Mouse (Mus musculus) cerebral cortex, adult 2 months (tissue): ENCODE results near the gene Myo1f.

Source experiments
- WGBS: fragments of 180-500 bp; shearing (Covaris S2); methylation state at CpG from one replicate; pipeline ENCODE4 v1.1.7; 2018; 5-methylcytosine and 5-hydroxymethylcytosine counted together

Gene Myo1f

GRCm38 (mm10) chr17:33584061-33584460, 28.6 kb downstream of the Myo1f start:
- 88% methylated on average over 4 of the region's 4 CpGs for WGBS

- WGBS, result 74% methylated on average over 17 of the region's 17 CpGs
Observed at GRCm38 (mm10) chr17:33586011-33586410, 30.5 kb downstream of the Myo1f start.

GRCm38 (mm10) chr17:33598506-33598905, 43.0 kb downstream of the Myo1f start:
- 88% methylated on average over 5 of the region's 5 CpGs for WGBS

- WGBS, result 82% methylated on average over 8 of the region's 8 CpGs
Observed at GRCm38 (mm10) chr17:33599836-33600475, 44.4 kb downstream of the Myo1f start.

- WGBS, result 84% methylated on average over 3 of the region's 3 CpGs
Observed at GRCm38 (mm10) chr17:33600831-33601230, 45.3 kb downstream of the Myo1f start.

GRCm38 (mm10) chr17:33601947-33602346, 46.4 kb downstream of the Myo1f start:
- 86% methylated on average over 12 of the region's 12 CpGs for WGBS

- 87% methylated on average over 2 of the region's 2 CpGs for WGBS
Observed at GRCm38 (mm10) chr17:33607273-33607672, 51.8 kb downstream of the Myo1f start.

GRCm38 (mm10) chr17:33610548-33610947, 55.0 kb downstream of the Myo1f start:
- WGBS, result 87% methylated on average over 7 of the region's 7 CpGs

GRCm38 (mm10) chr17:33613726-33614125, 58.2 kb downstream of the Myo1f start:
- 89% methylated on average over 5 of the region's 5 CpGs for WGBS

- WGBS, result 94% methylated on average over 3 of the region's 3 CpGs
Observed at GRCm38 (mm10) chr17:33627281-33627680, 71.8 kb downstream of the Myo1f start.

GRCm38 (mm10) chr17:33628621-33629486, 73.3 kb downstream of the Myo1f start, which contains the start of gene Zfp414:
Gene Zfp414 (plus strand): TSS chr17:33629090.
- 3% methylated on average over 34 of the region's 35 CpGs for WGBS

- WGBS, result 63% methylated on average over 12 of the region's 12 CpGs
Observed at GRCm38 (mm10) chr17:33629487-33630125, 74.1 kb downstream of the Myo1f start.

GRCm38 (mm10) chr17:33630171-33630895, 74.8 kb downstream of the Myo1f start:
- WGBS, result 61% methylated on average over 13 of the region's 13 CpGs

GRCm38 (mm10) chr17:33631236-33631635, 75.7 kb downstream of the Myo1f start:
- 96% methylated on average over 9 of the region's 9 CpGs for WGBS

- WGBS, result 50% methylated on average over 5 of the region's 5 CpGs
Observed at GRCm38 (mm10) chr17:33631796-33632195, 76.3 kb downstream of the Myo1f start.

- 28% methylated on average over 2 of the region's 2 CpGs for WGBS
Observed at GRCm38 (mm10) chr17:33637038-33637437, 81.5 kb downstream of the Myo1f start.

- WGBS, result 83% methylated on average over 4 of the region's 4 CpGs
Observed at GRCm38 (mm10) chr17:33637516-33638276, 82.2 kb downstream of the Myo1f start, which contains the start of gene Pram1. Gene Pram1 (plus strand): TSS chr17:33638056.

GRCm38 (mm10) chr17:33639743-33640142, 84.2 kb downstream of the Myo1f start:
- WGBS, result 76% methylated on average over 6 of the region's 6 CpGs

GRCm38 (mm10) chr17:33644068-33644467, 88.6 kb downstream of the Myo1f start:
- WGBS, result 95% methylated on average over 4 of the region's 4 CpGs

- 84% methylated on average over 8 of the region's 8 CpGs for WGBS
Observed at GRCm38 (mm10) chr17:33645073-33645472, 89.6 kb downstream of the Myo1f start.
